Mouse (Mus musculus): ENCODE results near the gene Ncam2. TPM values are rescaled to one million over a fixed set of nuclear protein-coding genes. Genes with fewer than 3 reads are reported as not detected.

Gene Ncam2
- under 1 TPM; 0.08 to 0.11 TPM for total RNA-seq (2021)

DNA sequence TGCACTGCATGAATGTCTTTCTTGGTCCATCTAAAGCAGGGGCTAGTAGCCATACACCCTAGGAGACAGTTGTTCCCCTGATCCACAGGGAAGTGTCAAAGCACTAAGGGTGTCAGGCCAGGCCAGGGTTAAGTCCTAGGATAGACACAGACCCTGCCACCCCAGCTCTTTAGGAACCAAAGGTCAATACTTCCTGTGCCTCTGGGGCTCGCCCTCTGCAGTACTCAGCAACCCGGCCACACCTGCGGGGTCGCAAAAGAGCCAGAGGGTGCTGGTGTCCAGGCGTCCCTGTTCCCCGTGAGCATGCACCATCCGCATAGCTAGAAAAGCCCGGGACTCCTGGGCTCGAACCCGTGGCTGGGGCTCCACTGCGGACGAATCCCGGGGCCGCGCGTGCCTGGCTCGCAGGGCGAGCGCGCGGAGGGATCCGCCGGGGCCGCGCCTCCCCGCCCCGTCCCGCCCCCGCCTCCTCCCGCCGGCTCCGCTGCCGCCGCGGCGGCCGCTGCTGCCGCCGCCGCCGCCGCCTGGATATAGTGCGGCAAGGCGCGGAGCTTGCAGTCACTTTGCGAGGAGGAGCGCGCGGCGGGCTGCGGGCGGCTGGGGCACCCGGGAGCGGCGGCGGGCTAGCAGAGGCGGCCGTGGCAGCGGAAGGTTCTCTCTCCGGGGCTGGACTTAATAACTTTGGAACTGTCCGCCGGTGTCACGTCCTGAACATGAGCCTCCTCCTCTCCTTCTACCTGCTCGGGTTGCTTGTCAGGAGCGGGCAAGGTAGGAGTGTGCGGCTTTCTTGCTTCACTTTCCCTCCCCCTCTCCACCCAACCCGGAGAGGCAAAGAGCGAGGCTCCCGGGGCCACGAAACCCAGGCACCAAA is at the start of gene Ncam2:
Ncam2 (plus strand) TSS at position 497 of the 871 bp plus-strand sequence.
- intact Hi-C loops (cut with DNase I) = no loop called here
- DNase-seq (ENCODE audit: low spot score) = peak; percentile 1

GRCm38 (mm10) chr16:81170828-81171227 is 29.7 kb upstream of the Ncam2 start:
- DNase-seq (ENCODE audit: low spot score) = no peak
- intact Hi-C loops (cut with DNase I) = no loop called here

DNA sequence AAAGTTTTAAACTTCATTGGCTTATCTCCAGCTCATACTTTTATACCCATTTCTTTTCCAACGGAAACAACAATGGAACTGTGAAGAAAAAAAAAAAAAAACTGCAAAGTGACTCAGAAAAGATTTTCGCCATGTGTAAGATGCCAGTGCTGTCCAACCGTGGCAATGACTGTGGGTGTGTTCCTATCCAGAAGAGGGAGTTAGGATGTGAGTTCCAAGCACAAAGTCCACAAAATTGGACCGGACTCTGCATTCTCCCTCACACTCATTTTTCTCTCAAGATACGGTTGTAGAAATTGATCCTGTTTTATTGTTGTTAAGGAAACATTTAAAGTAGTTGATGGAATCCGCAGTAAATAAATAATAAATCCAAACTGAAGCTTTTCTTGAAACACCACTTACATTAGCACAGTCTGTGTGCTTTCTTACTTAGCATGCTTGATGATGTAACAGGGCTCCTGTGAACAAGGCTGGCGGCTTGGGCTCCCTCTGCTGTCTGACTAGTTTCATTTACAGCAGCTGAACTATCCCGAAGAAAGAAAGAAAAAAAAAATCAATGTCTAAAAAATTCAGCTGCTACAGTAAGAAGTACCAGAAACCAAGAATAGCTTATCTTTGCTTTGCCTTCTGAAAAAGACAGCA is 25.1 kb upstream of the Ncam2 start:
- DNase-seq (ENCODE audit: low spot score) = no peak
- intact Hi-C loops (cut with DNase I) = loop anchor here (5.0 kb wide), 1 partner anchor 1998 kb away; no protein-coding TSS in a partner anchor

- intact Hi-C loops (cut with DNase I) = loop anchor here (5.0 kb wide), 1 partner anchor 2002 kb away; no protein-coding TSS in a partner anchor
- no peak for DNase-seq (ENCODE audit: low spot score)
Measured at GRCm38 (mm10) chr16:81179801-81180200, 20.7 kb upstream of the Ncam2 start.

DNA sequence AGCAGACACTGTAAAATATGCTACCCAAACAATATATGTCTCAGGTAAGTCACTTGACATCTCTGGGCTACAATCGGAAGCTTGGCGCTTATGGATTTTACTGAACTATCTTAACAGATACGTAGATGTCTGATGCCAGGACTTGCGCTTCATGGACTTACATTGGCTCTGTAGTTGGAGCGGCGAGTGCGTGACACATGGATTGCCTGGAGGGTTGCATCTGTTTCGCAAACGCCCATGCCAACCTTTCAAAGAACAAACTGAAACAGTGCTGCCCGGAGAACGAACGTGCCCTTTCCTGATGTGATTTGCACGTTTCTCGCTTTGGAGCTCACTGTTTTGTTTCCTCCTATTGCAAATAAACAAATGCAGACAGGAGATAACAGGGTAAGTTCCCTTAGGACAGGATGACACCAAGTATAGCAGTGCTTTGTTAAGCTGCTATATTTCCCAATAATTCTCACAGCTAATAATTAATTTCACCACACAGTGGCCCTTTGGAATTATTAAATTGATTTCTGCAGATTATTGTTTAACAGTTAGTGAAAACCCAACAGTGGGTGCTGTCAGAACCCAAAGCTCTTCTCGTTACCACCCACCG is 12.8 kb upstream of the Ncam2 start:
- intact Hi-C loops (cut with DNase I) = no loop called here

DNA sequence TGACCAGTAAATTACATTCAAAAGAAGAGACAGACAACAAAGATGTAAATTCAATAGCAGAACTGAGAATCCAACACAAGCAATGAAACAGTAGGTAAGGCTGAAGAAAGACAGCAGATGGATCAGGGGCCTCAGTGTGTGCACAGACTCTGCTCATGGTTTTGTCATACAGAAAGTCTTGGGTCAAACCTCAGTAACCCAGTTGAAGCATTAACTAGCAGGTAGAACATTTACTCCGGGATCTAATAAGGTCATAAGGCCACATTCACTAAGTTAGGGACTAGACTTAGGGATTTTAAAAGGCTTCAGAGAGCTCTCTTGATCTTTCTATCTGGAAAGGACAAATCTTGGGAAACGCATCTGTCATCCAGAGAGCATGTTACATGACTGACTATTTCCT is 8.9 kb upstream of the Ncam2 start:
- intact Hi-C loops (cut with DNase I) = no loop called here
- no peak for DNase-seq (ENCODE audit: low spot score)

More for the DNA sequence above, 12.8 kb upstream of the Ncam2 start:
- DNase-seq (ENCODE audit: low spot score) = no peak

- DNase-seq (ENCODE audit: low spot score) = no peak
- intact Hi-C loops (cut with DNase I) = no loop called here
Measured at GRCm38 (mm10) chr16:81192607-81193006, 7.9 kb upstream of the Ncam2 start.

DNA sequence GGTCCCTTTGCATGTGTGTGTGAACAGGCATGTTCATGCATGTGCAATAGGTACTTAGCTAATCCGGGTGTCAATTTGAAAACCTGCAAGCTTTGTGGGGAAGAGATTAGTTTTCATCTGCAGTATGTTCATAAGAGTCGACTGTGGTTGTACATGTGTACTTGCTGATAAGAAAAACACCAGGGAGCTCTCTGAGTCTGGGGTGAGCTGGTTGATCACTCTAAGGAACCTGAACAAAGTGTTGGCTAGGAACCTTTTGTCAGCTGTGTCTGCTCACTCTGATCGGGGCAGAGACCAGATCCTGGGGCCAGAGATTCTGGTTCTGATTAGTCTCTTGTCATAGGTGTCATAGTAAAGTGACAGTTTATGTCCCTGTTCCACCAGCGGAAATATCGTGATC is 1.0 kb upstream of the Ncam2 start:
- intact Hi-C loops (cut with DNase I) = no loop called here
- DNase-seq (ENCODE audit: low spot score) = no peak

DNA sequence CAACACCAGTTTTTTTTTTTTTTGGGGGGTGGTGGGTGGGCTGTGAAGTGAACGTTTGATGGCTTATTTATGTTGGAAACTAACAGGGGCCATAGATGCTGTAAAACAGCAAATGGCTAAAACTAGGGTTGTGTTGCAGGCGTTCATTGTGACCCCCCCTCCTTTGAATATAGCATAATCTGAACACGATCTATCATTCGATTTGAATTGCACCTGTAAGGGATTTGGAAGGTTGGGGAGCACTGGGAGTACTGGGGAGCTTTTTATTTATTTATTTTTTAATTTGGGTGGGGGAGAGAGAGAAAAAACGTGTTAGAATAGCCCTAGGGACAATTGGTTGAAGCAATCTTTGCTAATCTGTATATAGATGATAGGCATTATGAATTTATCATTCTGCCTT is 974 bp downstream of the Ncam2 start:
- intact Hi-C loops (cut with DNase I) = no loop called here

DNA sequence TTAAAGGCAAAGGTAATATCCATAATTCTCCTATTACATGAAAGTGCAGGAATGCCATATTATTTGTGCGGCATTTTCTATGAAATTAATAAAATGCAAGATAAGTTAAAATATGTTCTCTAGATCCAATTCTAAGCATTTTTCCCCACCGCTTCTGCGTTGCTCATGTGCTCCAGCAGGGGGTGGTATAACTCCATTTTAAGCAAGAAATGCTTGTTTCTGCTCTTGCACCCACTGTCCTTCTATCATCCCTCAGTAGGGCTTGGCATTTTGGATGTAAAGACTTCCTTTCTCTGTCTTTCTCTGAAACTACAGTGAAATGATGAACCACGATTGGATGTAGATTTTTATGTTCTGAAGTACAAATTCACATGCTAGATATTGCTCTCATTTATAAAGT is 1.5 kb downstream of the Ncam2 start:
- no peak for DNase-seq (ENCODE audit: low spot score)
- intact Hi-C loops (cut with DNase I) = loop anchor here (1.0 kb wide), 1 partner anchor 82 kb away; no protein-coding TSS in a partner anchor

More for the DNA sequence above, 974 bp downstream of the Ncam2 start:
- no peak for DNase-seq (ENCODE audit: low spot score)

GRCm38 (mm10) chr16:81202721-81203161 is 2.2 kb downstream of the Ncam2 start:
- no peak for DNase-seq (ENCODE audit: low spot score)
- intact Hi-C loops (cut with DNase I) = loop anchor here (1.0 kb wide), 1 partner anchor 82 kb away; no protein-coding TSS in a partner anchor

DNA sequence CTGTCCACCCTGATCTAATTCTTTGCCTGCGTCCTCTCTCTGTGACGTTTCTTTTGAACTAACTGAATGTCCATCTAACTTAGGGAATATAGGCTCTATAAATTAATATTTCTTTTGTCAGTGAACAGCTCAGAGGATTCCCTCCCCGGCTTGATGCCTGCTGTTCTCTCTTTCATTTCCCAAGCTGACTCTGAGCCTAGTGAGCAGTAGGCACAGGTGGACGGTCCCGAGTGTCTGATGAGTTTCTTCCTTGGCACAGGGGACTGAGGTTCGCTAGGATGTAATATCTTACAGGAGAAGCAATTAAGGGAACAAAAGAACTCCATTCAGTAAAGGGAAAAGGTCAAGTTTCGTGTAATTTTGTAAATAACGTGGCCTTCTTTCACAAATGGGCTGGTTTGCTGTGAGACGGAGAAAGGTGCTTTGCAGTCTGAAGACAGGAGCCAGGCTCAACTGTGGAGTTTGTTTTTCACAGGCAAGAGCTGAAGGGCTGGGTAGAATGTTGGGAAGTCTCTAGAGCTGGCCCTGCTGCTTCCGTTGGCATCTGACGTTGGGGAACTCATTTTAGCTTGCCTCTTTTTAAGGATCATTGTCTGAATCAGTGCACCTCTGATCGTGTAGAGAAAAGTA is 4.0 kb downstream of the Ncam2 start:
- intact Hi-C loops (cut with DNase I) = no loop called here
- DNase-seq (ENCODE audit: low spot score) = no peak

GRCm38 (mm10) chr16:81221176-81221575 is 20.7 kb downstream of the Ncam2 start:
- intact Hi-C loops (cut with DNase I) = no loop called here
- no peak for DNase-seq (ENCODE audit: low spot score)

- no peak for DNase-seq (ENCODE audit: low spot score)
- intact Hi-C loops (cut with DNase I) = no loop called here
Measured at GRCm38 (mm10) chr16:81223841-81224240, 23.3 kb downstream of the Ncam2 start.

DNA sequence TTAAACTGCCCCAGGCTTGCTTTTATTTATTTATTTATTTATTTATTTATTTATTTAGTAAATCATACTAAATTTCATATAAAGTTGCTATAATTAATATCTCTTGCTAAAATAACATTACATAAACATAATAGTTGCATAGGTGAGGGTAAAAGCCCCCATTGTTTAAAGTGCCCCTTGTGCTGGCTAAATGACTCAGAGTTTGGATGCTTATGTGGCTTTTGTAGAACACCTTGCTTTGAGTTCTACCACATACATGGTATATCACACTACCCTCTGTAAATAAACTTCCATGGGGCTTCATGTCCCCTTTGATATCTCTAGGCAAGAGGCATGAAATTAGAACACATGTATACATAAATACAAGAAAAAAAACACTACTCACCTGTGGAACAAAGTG is 23.8 kb downstream of the Ncam2 start:
- DNase-seq (ENCODE audit: low spot score) = no peak
- intact Hi-C loops (cut with DNase I) = no loop called here

- DNase-seq (ENCODE audit: low spot score) = no peak
- intact Hi-C loops (cut with DNase I) = no loop called here
Measured at GRCm38 (mm10) chr16:81254875-81255274, 54.4 kb downstream of the Ncam2 start.

DNA sequence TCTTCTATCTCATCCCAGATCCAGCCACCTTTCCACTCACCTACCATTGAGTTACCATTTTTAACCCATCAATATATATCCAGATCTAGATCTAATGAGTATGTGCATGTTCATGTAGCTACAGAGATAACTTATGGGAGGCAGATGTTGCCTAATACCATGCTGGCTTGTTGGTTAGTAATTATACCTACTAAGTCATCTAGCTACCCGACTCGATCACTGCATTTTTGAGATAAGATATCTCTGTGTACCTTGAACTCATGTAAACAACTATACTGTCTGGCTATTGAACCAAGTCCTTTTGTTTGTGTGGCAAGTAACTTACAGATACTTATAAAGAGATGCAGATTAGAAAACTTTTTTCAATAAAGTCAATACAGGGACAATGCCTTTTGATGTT is 59.9 kb downstream of the Ncam2 start:
- intact Hi-C loops (cut with DNase I) = no loop called here
- DNase-seq (ENCODE audit: low spot score) = no peak

DNA sequence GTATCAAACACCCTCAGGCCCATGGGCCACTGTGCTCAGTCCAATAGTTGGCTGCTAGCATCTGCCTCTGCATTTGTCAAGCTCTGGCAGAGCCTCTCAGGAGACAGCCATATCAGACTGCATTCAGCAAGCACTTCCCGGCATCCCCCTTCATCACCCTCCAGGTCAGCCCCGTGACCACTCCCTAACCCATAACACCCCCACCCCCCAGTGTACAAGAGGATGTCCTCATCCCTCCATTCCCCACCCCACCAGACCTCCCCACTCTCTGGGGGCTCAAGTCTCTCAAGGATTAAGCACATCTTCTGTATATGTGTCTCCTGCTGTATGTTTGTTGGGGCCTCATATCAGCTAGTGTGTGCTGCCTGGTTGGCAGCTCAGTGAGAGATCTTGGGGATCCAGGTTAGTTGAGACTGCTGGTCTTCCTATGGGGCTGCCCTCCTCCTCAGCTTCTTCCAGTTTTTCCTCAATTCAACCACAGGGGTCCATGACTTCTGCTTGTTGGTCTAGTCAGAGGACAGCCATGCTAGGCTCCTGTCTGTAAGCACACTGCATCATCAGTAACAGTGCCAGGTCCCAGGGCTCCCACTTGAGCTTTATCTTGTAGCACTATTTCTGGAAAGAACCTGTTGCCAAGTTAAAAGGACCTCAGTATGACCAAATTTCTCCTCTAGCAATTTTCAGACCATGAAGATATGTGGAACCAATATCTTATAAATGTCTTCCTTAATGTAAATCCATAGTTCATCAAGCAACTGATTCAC is 73.3 kb downstream of the Ncam2 start:
- intact Hi-C loops (cut with DNase I) = no loop called here
- DNase-seq (ENCODE audit: low spot score) = no peak

DNA sequence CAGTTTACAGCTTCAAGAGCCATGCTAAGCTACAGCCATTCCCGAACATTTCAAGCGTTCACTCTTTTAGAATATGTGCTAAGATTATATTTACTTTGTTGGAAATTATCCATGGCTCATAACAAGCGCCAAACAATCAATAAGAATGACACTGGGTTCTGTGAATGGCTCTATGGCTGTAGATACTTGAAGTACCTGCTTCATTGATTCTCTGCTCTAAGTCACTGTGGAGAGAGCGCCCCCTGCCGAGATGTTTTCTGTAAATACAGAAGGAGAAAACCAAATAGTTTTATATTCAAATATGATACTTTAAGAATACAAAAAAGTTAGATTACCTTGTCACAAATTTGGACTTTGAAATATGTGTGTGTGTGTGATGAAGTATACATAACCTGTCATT is 83.7 kb downstream of the Ncam2 start:
- DNase-seq (ENCODE audit: low spot score) = no peak

More for the DNA sequence above, 83.7 kb downstream of the Ncam2 start:
- intact Hi-C loops (cut with DNase I) = loop anchor here (1.0 kb wide), 1 partner anchor 82 kb away; no protein-coding TSS in a partner anchor

Measured in heart, postnatal 25 days (tissue).